Mouse (Mus musculus): ENCODE data around the gene Adh6a. TPM values are rescaled to one million over a fixed set of nuclear protein-coding genes. Genes with fewer than 3 reads are reported as not detected.

Gene Adh6a
- total RNA-seq, 2 experiments from 2014 or later, result not detected

Other genes starting within 250 kb of the Adh6a start
- gene 1110002E22Rik, start 248.2 kb upstream of the Adh6a start, total RNA-seq (2014; fragmentation: Nextera tagmentation), result not detected in 2 replicates
- not detected in 2 replicates for gene 1110002E22Rik, start 248.2 kb upstream of the Adh6a start, total RNA-seq (2017)
- gene Gm5105, start 245.9 kb upstream of the Adh6a start, total RNA-seq (2014; fragmentation: Nextera tagmentation), result not detected in 2 replicates
- gene Gm5105, start 245.9 kb upstream of the Adh6a start, total RNA-seq (2017), result not detected in 2 replicates
- 4.4 and 7.3 TPM in 2 replicates for gene Trmt10a, start 169.8 kb upstream of the Adh6a start, total RNA-seq (2014; fragmentation: Nextera tagmentation)
- 8.5 and 30.6 TPM in 2 replicates for gene Trmt10a, start 169.8 kb upstream of the Adh6a start, total RNA-seq (2017)
- 1.2 and 3.3 TPM in 2 replicates for gene Mttp, start 168.3 kb upstream of the Adh6a start, total RNA-seq (2014; fragmentation: Nextera tagmentation)
- gene Mttp, start 168.3 kb upstream of the Adh6a start, total RNA-seq (2017), result 2.7 and 3.4 TPM in 2 replicates
- gene 4930579F01Rik, start 119.5 kb upstream of the Adh6a start, total RNA-seq (2014; fragmentation: Nextera tagmentation), result not detected in 2 replicates
- not detected in 2 replicates for gene 4930579F01Rik, start 119.5 kb upstream of the Adh6a start, total RNA-seq (2017)
- not detected in 2 replicates for gene Adh7, start 95.5 kb upstream of the Adh6a start, total RNA-seq (2014; fragmentation: Nextera tagmentation)
- not detected in 2 replicates for gene Adh7, start 95.5 kb upstream of the Adh6a start, total RNA-seq (2017)
- gene Adh1, start 52.3 kb upstream of the Adh6a start, total RNA-seq (2014; fragmentation: Nextera tagmentation), result not detected in 2 replicates
- not detected in 2 replicates for gene Adh1, start 52.3 kb upstream of the Adh6a start, total RNA-seq (2017)
- gene Adh6b, start 28.5 kb downstream of the Adh6a start, total RNA-seq (2014; fragmentation: Nextera tagmentation), result not detected in 2 replicates
- not detected in 2 replicates for gene Adh6b, start 28.5 kb downstream of the Adh6a start, total RNA-seq (2017)
- not detected in 2 replicates for gene Adh4, start 102.2 kb downstream of the Adh6a start, total RNA-seq (2014; fragmentation: Nextera tagmentation)
- gene Adh4, start 102.2 kb downstream of the Adh6a start, total RNA-seq (2017), result not detected in 2 replicates
- gene Adh5, start 129.8 kb downstream of the Adh6a start, total RNA-seq (2014; fragmentation: Nextera tagmentation), result 89.7 and 104 TPM in 2 replicates
- 129 and 147 TPM in 2 replicates for gene Adh5, start 129.8 kb downstream of the Adh6a start, total RNA-seq (2017)
- 65.1 and 68.0 TPM in 2 replicates for gene Metap1, start 176.2 kb downstream of the Adh6a start, total RNA-seq (2014; fragmentation: Nextera tagmentation)
- gene Metap1, start 176.2 kb downstream of the Adh6a start, total RNA-seq (2017), result 79.2 and 80.2 TPM in 2 replicates
- 208 and 348 TPM in 2 replicates for gene Eif4e, start 212.9 kb downstream of the Adh6a start, total RNA-seq (2014; fragmentation: Nextera tagmentation)
- 215 and 277 TPM in 2 replicates for gene Eif4e, start 212.9 kb downstream of the Adh6a start, total RNA-seq (2017)